Mouse (Mus musculus): ENCODE results near the gene Arid4b. TPM values are rescaled to one million over a fixed set of nuclear protein-coding genes. Genes with fewer than 3 reads are reported as not detected.

Gene Arid4b
- total RNA-seq, 2 experiments from 2014 or later: 10.9 to 13.4 TPM

GRCm38 (mm10) chr13:14049878-14050277 lies 13.2 kb upstream of the Arid4b start:
- intact Hi-C loops (cut with DNase I; ENCODE audit: low total_unique reads): no loop called here

GRCm38 (mm10) chr13:14056801-14057200 lies 6.2 kb upstream of the Arid4b start:
- no peak for DNase-seq
- intact Hi-C loops (cut with DNase I; ENCODE audit: low total_unique reads): no loop called here

More at GRCm38 (mm10) chr13:14049878-14050277, 13.2 kb upstream of the Arid4b start:
- no peak for DNase-seq

DNA sequence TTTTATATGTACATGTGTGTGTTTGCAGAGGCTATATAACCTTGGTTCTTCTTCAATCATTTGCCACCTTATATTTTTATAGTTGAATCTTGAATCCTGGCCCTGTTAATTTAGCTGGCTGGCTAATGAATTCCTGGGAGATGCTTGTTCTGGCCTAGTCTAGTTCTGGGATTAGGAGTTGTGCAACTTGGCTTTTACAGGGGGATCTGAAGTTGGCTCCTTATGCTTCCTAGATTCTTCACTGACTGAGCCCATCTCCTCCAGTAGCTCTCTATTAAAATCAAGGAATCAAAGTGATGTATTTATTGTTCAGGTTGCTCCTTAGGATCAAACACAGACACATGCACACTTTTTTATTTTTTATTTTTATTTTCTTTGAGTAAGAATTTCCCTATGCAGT lies 3.5 kb upstream of the Arid4b start:
- no peak for DNase-seq
- intact Hi-C loops (cut with DNase I; ENCODE audit: low total_unique reads): no loop called here

DNA sequence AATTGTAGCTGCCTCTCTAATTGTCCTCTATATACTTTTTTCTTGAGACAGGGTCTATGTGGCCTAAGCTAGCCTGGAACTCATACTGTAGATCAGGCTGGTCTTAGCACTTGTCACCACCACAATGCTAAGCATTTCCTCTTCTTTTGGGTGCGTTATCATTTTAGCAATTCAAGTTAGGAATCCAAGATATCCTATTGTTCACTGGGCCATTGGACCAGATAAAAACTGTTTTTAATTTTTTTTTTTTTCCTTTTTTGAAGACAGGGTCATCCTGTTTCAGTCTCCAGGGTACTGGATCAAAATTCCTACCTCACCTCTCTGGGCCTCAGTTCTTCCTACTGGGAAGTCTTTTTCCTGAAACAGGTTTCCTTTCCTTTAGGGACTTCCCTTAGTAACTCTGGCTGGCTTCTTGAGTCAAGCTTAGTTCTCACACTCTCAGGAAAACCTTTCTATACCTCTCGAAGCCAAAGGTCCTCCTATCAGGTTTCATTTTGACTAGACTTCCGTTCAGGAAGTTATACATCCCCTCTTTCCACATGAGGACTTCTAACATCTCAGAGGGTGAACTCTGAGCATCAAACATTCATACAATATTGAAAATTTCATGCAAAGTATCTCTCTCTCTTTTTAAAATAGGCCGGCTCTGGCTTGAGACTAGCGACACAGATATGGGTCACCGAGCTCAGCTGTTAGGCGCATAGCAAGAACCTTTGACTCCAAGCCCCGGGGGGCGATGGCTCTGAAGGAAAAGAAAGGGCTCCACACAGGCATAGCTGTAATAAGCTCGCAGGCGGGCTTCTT lies 621 bp upstream of the Arid4b start:
- intact Hi-C loops (cut with DNase I; ENCODE audit: low total_unique reads): no loop called here
- no peak for DNase-seq

GRCm38 (mm10) chr13:14063942-14064271 lies 875 bp downstream of the Arid4b start:
- no peak for DNase-seq
- intact Hi-C loops (cut with DNase I; ENCODE audit: low total_unique reads): no loop called here

DNA sequence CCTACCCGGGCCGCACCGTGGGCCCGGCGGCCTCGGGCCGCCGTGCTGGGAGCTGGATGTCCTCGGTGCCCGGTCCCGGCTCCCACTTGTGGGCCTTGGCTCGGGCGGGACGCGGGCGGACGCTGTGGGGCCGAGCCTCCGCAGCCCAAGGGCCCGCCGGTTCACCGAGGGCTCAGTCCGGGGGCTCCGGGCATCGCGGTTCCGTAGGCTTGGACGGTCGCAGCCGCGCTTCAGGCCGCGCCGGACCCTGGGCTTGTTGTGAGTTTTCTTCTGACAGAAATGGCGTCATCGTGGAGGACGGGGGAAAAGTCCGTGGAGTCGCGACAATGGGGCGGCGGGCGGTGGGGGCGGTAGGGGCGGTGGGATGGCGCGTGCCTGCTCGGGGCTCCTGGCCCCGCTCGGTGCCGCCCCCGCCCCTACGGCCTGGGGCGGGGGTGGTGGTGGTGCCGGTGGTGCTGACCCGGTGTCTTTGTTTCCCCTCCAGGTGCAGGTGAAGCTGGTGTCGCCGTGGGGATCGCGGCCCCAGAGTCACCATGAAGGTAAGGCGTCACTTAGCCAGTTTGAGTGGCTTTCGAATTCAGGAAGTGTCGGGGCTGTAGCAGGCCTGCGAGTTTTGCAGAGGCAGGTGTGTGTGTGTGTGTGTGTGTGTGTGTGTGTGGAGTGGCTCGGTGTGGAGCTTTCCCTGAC lies 1.5 kb downstream of the Arid4b start:
- DNase-seq: peak; percentile 18
- intact Hi-C loops (cut with DNase I; ENCODE audit: low total_unique reads): no loop called here

GRCm38 (mm10) chr13:14065028-14065380 lies 2.0 kb downstream of the Arid4b start:
- DNase-seq: no peak
- intact Hi-C loops (cut with DNase I; ENCODE audit: low total_unique reads): no loop called here

GRCm38 (mm10) chr13:14065701-14066100 lies 2.7 kb downstream of the Arid4b start:
- intact Hi-C loops (cut with DNase I; ENCODE audit: low total_unique reads): no loop called here

GRCm38 (mm10) chr13:14068035-14068434 lies 5.0 kb downstream of the Arid4b start:
- intact Hi-C loops (cut with DNase I; ENCODE audit: low total_unique reads): no loop called here
- DNase-seq: no peak

More at GRCm38 (mm10) chr13:14065701-14066100, 2.7 kb downstream of the Arid4b start:
- DNase-seq: no peak

GRCm38 (mm10) chr13:14069291-14069690 lies 6.3 kb downstream of the Arid4b start:
- no peak for DNase-seq
- intact Hi-C loops (cut with DNase I; ENCODE audit: low total_unique reads): no loop called here

GRCm38 (mm10) chr13:14074371-14074770 lies 11.3 kb downstream of the Arid4b start:
- DNase-seq: no peak
- intact Hi-C loops (cut with DNase I; ENCODE audit: low total_unique reads): no loop called here

- no peak for DNase-seq
- intact Hi-C loops (cut with DNase I; ENCODE audit: low total_unique reads): no loop called here
Measured at GRCm38 (mm10) chr13:14075326-14075725, 12.3 kb downstream of the Arid4b start.

DNA sequence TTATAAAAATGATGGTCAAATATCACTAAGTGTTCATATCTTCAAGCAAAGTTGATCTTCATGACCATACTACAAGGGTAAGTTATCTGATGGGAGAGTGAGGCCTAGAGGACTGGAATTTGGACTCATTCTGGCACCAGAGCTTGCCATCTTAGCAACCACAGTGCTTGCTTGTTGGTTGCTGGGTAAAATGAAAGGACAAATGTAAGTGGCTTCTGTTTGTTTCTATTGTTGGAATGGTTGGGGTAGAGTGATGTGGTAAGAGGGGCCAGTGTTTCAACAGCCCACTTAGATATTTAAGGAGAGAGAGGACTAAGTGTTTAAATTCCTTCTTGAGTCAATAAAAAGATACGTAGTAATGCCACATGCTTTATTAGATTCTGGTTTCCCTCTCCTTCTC lies 25.6 kb downstream of the Arid4b start:
- DNase-seq: no peak

GRCm38 (mm10) chr13:14103026-14103425 lies 40.0 kb downstream of the Arid4b start:
- no peak for DNase-seq
- intact Hi-C loops (cut with DNase I; ENCODE audit: low total_unique reads): no loop called here

More for the DNA sequence above, 25.6 kb downstream of the Arid4b start:
- intact Hi-C loops (cut with DNase I; ENCODE audit: low total_unique reads): no loop called here

- intact Hi-C loops (cut with DNase I; ENCODE audit: low total_unique reads): no loop called here
Measured at GRCm38 (mm10) chr13:14110154-14110873, 47.3 kb downstream of the Arid4b start.

DNA sequence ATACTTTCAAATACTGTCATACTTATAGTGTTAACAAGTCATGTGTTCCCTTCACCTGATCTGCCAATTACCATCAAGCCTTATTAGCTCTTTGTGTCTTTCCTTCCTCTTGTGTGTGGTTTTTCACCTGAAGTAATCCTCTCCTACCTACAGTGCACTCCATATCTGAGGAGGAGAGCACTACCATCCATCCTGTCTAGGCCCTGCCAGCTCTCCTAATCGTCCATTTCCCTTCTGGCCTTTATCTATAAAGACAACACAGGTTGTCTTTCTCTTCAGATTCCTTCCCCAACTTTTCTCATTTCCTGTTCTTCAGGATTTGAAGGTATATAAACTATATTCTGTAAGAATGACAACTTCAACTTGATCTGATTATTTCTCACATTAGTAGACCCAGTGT lies 48.1 kb downstream of the Arid4b start:
- intact Hi-C loops (cut with DNase I; ENCODE audit: low total_unique reads): no loop called here
- DNase-seq: no peak

More at GRCm38 (mm10) chr13:14110154-14110873, 47.3 kb downstream of the Arid4b start:
- DNase-seq: no peak

DNA sequence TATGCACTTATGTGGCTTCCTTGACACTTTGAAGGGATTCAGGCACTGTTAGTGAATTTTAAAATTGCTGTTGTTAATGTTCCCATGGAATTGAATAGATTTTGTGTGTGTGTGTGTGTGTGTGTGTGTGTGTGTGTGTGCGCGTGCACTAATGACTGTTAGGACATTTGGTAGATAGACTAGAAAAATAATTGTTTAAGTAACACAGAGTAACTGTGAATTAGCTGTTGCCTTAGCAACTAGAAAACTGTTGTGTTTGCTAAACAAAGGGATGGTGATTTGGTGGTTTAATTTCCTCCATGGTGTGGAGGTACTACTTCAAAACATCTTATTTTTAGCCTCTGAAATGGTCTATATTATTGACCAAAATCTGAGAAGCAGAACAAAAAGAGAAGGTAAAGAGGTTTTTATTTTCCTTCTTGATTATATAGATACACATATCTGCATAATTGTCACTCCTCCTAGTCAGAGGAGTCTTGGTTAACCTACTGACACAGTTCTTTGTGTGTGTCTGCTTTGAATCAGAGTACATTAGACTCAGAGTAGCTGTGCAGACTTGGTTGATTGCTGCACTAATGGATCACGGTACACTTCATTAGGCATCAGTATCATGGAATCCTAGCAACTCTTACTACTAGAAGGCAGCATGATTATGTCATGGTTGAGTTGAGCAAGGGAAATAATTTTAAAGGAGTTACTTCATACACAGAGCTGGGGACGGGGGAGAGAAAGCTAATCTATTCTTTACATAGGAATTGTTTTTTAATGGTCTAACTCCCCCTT lies 50.9 kb downstream of the Arid4b start:
- DNase-seq: no peak
- intact Hi-C loops (cut with DNase I; ENCODE audit: low total_unique reads): no loop called here

- no peak for DNase-seq
- intact Hi-C loops (cut with DNase I; ENCODE audit: low total_unique reads): no loop called here
Measured at GRCm38 (mm10) chr13:14115805-14116204, 52.8 kb downstream of the Arid4b start.

DNA sequence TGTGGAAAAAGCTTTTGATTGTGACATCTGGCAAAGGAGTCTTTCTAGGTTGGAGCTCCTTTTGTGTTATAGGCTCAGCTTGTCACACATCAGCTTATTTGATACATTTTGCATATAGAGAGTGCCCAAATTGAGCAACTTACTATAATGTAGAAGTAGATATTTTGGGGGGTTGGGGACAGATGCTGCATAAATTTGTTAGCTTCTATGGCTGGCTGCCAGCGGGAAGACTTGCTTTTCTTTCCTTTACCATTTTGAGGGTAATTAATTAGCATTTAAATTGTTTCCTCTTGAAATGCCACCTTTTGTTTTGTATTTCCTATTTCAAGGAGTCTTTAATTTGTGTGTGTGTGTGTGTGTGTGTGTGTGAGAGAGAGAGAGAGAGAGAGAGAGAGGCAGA lies 68.6 kb downstream of the Arid4b start:
- intact Hi-C loops (cut with DNase I; ENCODE audit: low total_unique reads): no loop called here
- DNase-seq: no peak

Data from gastrocnemius, postnatal 14 days (tissue).